Mouse (Mus musculus) CH12.LX (cell line): ENCODE data around the gene Fiz1. TPM values are rescaled to one million over a fixed set of nuclear protein-coding genes. Genes with fewer than 3 reads are reported as not detected.

Source experiments
- DNase-seq: peaks from one replicate; pipeline ENCODE4 v3.0.0-alpha.2; 2013; ENCODE audit errors: extremely low read depth
- H3K27ac ChIP-seq: 2 replicates; pipeline ENCODE4 v1.5.1; 2012; ENCODE audit warnings: low read depth, mild to moderate bottlenecking, control low read depth, moderate library complexity; ENCODE audit not compliant: insufficient read depth
- H3K27me3 ChIP-seq: replicated peaks from 2 replicates; pipeline ENCODE3; 2012; ENCODE audit warnings: inconsistent platforms
- H3K36me3 ChIP-seq, 2 experiments: replicated peaks in 1 of 2; 2 replicates each; pipeline versions ENCODE3 to v1.6.1; 2012; ENCODE audit warnings: inconsistent platforms in 1 of 2, low read length in 1 of 2, mild to moderate bottlenecking in 1 of 2, mixed read lengths in 1 of 2, moderate library complexity in 1 of 2; ENCODE audit not compliant: control insufficient read depth in 1 of 2, insufficient read depth in 1 of 2
- H3K4me1 ChIP-seq, 2 experiments: 2 replicates each; pipeline ENCODE4 v1.6.1; 2012; ENCODE audit warnings: inconsistent platforms in 1 of 2, moderate library complexity in 1 of 2; ENCODE audit not compliant: insufficient read depth in 2 of 2, control insufficient read depth in 1 of 2
- H3K4me2 ChIP-seq: 2 replicates; pipeline ENCODE4 v1.6.1; 2012; ENCODE audit warnings: low read depth, mild to moderate bottlenecking, control low read depth; ENCODE audit not compliant: poor library complexity, insufficient read depth, severe bottlenecking
- H3K4me3 ChIP-seq, 3 experiments: fragments of 150-350 bp in 1 of 3; sonication (generic) in 1 of 3; replicated peaks in 1 of 3; 2 replicates each; pipeline versions ENCODE3 to v1.5.1; 2011 to 2012; ENCODE audit warnings: low read depth in 2 of 3, low read length in 2 of 3, mild to moderate bottlenecking in 2 of 3, moderate library complexity in 2 of 3, control low read depth in 1 of 3, improper control_type of control experiment in 1 of 3, inconsistent platforms in 1 of 3, mixed read lengths in 1 of 3; ENCODE audit not compliant: poor library complexity in 1 of 3
- H3K79me2 ChIP-seq: replicated peaks from 2 replicates; pipeline ENCODE4 v1.6.1; 2012; ENCODE audit warnings: mild to moderate bottlenecking, moderate library complexity; ENCODE audit not compliant: control insufficient read depth, poor library complexity, insufficient read depth, severe bottlenecking; ENCODE audit errors: extremely low read depth
- H3K9ac ChIP-seq: 2 replicates; pipeline ENCODE4 v1.6.1; 2012; ENCODE audit warnings: low read depth, mild to moderate bottlenecking, control low read depth, moderate library complexity; ENCODE audit not compliant: insufficient read depth
- H3K9me3 ChIP-seq: replicated peaks from 2 replicates; pipeline ENCODE3; 2012; ENCODE audit warnings: low read length, inconsistent platforms, mixed read lengths
- BHLHE40 ChIP-seq: IDR thresholded peaks from 2 replicates; pipeline ENCODE4 v1.6.1; 2011; ENCODE audit warnings: mild to moderate bottlenecking, low read depth, low read length, improper control_type of control experiment
- CTCF ChIP-seq, 2 experiments: IDR thresholded peaks in 1 of 2; conservative IDR thresholded peaks in 1 of 2; 2 replicates each; pipeline ENCODE4 v1.5.1; 2011 to 2012; ENCODE audit warnings: low read depth in 2 of 2, low read length in 2 of 2, improper control_type of control experiment in 1 of 2, inconsistent platforms in 1 of 2, mild to moderate bottlenecking in 1 of 2, moderate library complexity in 1 of 2
- ETS1 ChIP-seq: conservative IDR thresholded peaks from 2 replicates; pipeline ENCODE4 v1.6.1; 2012; ENCODE audit warnings: low read depth, mild to moderate bottlenecking, inconsistent platforms, low read length, improper control_type of control experiment, moderate library complexity
- JUND ChIP-seq: conservative IDR thresholded peaks from 2 replicates; pipeline ENCODE4 v1.6.1; 2011; ENCODE audit warnings: low read depth, low read length, improper control_type of control experiment
- KAT2A ChIP-seq: IDR thresholded peaks from 2 replicates; pipeline ENCODE4 v1.6.1; 2012; ENCODE audit warnings: low read length, improper control_type of control experiment, inconsistent platforms; ENCODE audit not compliant: insufficient replicate concordance
- MAFK ChIP-seq: IDR thresholded peaks from 2 replicates; pipeline ENCODE4 v1.6.1; 2011; ENCODE audit warnings: low read length, improper control_type of control experiment; ENCODE audit not compliant: insufficient replicate concordance
- MAX ChIP-seq: IDR thresholded peaks from 2 replicates; pipeline ENCODE4 v1.6.1; 2011; ENCODE audit warnings: low read length, improper control_type of control experiment
- MAZ ChIP-seq: IDR thresholded peaks from 2 replicates; pipeline ENCODE4 v1.6.1; 2012; ENCODE audit warnings: low read depth, mild to moderate bottlenecking, inconsistent platforms, low read length, improper control_type of control experiment, moderate library complexity
- MEF2A ChIP-seq: IDR thresholded peaks from 2 replicates; pipeline ENCODE4 v1.6.1; 2014; ENCODE audit warnings: low read depth, mild to moderate bottlenecking, inconsistent platforms, low read length, improper control_type of control experiment, borderline replicate concordance
- MXI1 ChIP-seq: IDR thresholded peaks from 2 replicates; pipeline ENCODE4 v1.6.1; 2011; ENCODE audit warnings: mild to moderate bottlenecking, low read depth, low read length, improper control_type of control experiment
- RAD21 ChIP-seq: IDR thresholded peaks from 2 replicates; pipeline ENCODE4 v1.6.1; 2011; ENCODE audit warnings: low read depth, mild to moderate bottlenecking, low read length, improper control_type of control experiment, moderate library complexity
- USF1 ChIP-seq: IDR thresholded peaks from 2 replicates; pipeline ENCODE4 v1.6.1; 2014; ENCODE audit warnings: low read depth, mild to moderate bottlenecking, inconsistent platforms, low read length, improper control_type of control experiment
- ZC3H11A ChIP-seq: IDR thresholded peaks from 2 replicates; pipeline ENCODE4 v1.6.1; 2012; ENCODE audit warnings: low read depth, mild to moderate bottlenecking, inconsistent platforms, low read length, improper control_type of control experiment
- dilution Hi-C: fragments of 300-500 bp; cut with MboI; formaldehyde crosslinking; loops from 2 replicates; pipeline ENCODE4 v1.14.3; 2020; ENCODE audit warnings: low sequenced_read_pairs; ENCODE audit not compliant: extremely low pct_unique_long_range_greater_than_20kb, extremely low pct_ligation_motif_present
- in situ Hi-C: fragments of 300-500 bp; cut with MboI; formaldehyde crosslinking; loops from 3 replicates; pipeline ENCODE4 v1.14.3; 2019; ENCODE audit warnings: low sequenced_read_pairs, low pct_ligation_motif_present, low pct_unique_long_range_greater_than_20kb, mixed read lengths
- polyA plus RNA-seq: library from polyadenylated mRNA; unstranded; fragments of >175 nt; gene quantifications from 2 replicates; pipeline ENCODE4 v1.2.1, GENCODE M21; 2012; ENCODE audit warnings: low read depth; ENCODE audit not compliant: insufficient read length
- total RNA-seq, 2 experiments: library from RNA; depleted of rRNA; stranded (reverse); fragments of 300-350 nt in 1 of 2; fragments of >200 nt in 1 of 2; gene quantifications; 2 replicates each; pipeline ENCODE4 v1.2.3; 2012 to 2014

Gene Fiz1
- total and polyA plus RNA-seq, 3 experiments = 18.4 to 40.8 (median 24.3) TPM

GRCm38 (mm10) chr7:4972321-4973047 lies 42.0 kb downstream of the Fiz1 start:
- H3K9ac ChIP-seq = no peak overlapping the region
- peak; percentile 21 for DNase-seq
- peaks cover 8% of the 10 kb centered on the region for H3K9me3 ChIP-seq
- H3K4me1 ChIP-seq = 0 out of 4 replicates have a peak, but pooled peaks cover 2 to 6% of the 10 kb centered on the region in 2 experiments
- peaks cover 61% of the 10 kb centered on the region for H3K27me3 ChIP-seq
- H3K4me3 ChIP-seq = no peak overlapping the region
- dilution Hi-C loops = no loop called here
- peak overlapping the region; percentile 5; the same call in 1 of the 2 replicates for H3K4me2 ChIP-seq
- in situ Hi-C loops = no loop called here
- H3K36me3 ChIP-seq = no peaks in the 10 kb centered on the region
- H3K79me2 ChIP-seq = no peaks in the 10 kb centered on the region
- TF ChIP-seq MAZ = no peak
- no peak for TF ChIP-seq MEF2A
- no peak for TF ChIP-seq ETS1
- no peak for TF ChIP-seq MAFK
- no peak for TF ChIP-seq RAD21
- TF ChIP-seq BHLHE40 = no peak
- TF ChIP-seq MXI1 = no peak
- H3K27ac ChIP-seq = no peak overlapping the region

DNA sequence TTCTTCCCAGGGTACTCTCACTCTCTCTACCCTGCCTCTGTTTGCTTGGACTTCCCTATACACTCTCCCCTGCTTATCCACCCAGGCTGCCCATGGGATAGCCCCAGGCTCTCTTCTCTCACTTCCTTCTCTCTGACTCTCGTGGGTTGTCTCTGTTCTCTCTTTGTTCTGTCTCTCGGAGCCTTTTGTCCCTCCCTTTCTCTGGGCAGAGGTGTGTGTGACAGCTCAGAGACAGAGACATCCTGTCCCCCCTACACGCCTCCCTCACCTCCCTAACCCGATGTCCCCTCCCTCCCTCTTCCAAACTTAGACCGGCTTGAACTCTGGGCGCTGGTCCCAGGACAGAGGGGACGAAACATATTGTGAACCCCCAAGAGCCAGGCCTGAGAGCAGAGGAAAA lies 42.8 kb downstream of the Fiz1 start:
- no peaks in the 10 kb centered on the region for H3K36me3 ChIP-seq
- no peak overlapping the region for H3K4me2 ChIP-seq
- no peak overlapping the region for H3K9ac ChIP-seq
- peaks cover 4% of the 10 kb centered on the region for H3K9me3 ChIP-seq
- no peak overlapping the region for H3K4me3 ChIP-seq
- H3K27ac ChIP-seq = no peak overlapping the region
- peaks cover 68% of the 10 kb centered on the region for H3K27me3 ChIP-seq
- TF ChIP-seq USF1 (no peak), MEF2A (no peak), ZC3H11A (no peak), BHLHE40 (no peak), CTCF (conservative IDR thresholded peaks at IDR 0.05 in 1 of 2, IDR thresholded peaks at IDR 0.05 in 1 of 2; ENCODE audit: low read depth in 2 of 2, low read length in 2 of 2) (no peak), MAX (no peak), MAFK (no peak), KAT2A (no peak), JUND (no peak), ETS1 (no peak)
- 0 out of 4 replicates have a peak, but pooled peaks cover 2 to 6% of the 10 kb centered on the region in 2 experiments for H3K4me1 ChIP-seq
- dilution Hi-C loops = no loop called here
- H3K79me2 ChIP-seq = no peaks in the 10 kb centered on the region
- in situ Hi-C loops = no loop called here
- no peak for DNase-seq
